Mouse (Mus musculus): ENCODE measurements around the gene C1ra.

DNA sequence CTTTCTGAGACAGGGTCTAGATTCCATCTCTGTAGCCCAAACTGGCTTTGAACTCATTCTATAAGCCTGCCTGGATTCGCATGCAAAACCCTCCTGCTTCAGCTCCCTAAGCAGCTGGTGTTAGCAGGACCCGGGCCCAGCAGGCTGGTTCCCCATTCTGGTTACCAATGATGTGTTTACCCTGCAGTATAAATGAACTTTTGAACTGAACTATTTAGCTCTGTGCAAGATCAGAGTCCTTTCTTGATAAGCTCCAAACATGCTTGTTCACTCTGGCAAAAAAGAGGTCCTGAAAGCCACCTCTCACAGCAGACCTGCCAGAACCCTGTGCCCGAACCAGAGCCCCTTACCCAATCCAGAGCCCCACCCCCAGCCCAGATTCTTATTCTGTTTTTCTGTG is 15.7 kb downstream of the C1ra start:
- no peak for TF ChIP-seq CTCF (conservative IDR thresholded peaks at IDR 0.05; ENCODE audit: low read length)
- no peak for TF ChIP-seq POU5F1 (IDR thresholded peaks at IDR 0.05; ENCODE audit: borderline replicate concordance, low read length)
